Mouse (Mus musculus) limb, embryonic 14.5 days (tissue): ENCODE measurements around the gene Cacna1a. TPM values are rescaled to one million over a fixed set of nuclear protein-coding genes. Genes with fewer than 3 reads are reported as not detected.

ENCODE experiments used
- ATAC-seq: fragments of 200-750 bp; cut with Nextera tagmentation; 2 replicates; pipeline ENCODE4 v1.8.0; 2017; ENCODE audit warnings: low read depth, moderate number of reproducible peaks, moderate TSS enrichment; ENCODE audit not compliant: low FRiP score
- DNase-seq: peaks from one replicate; pipeline ENCODE4 v3.0.0-alpha.2; 2015; ENCODE audit warnings: low spot score
- H3K27ac ChIP-seq: fragments of 300-500 bp; sonication (generic); replicated peaks from 2 replicates; pipeline ENCODE4 v1.5.1; 2014; ENCODE audit warnings: low read depth, mild to moderate bottlenecking, low read length, moderate library complexity, mixed read lengths
- H3K27me3 ChIP-seq: fragments of 300-500 bp; sonication (generic); 2 replicates; pipeline ENCODE4 v1.6.1; 2014; ENCODE audit warnings: low read length, mixed read lengths; ENCODE audit not compliant: control insufficient read depth, insufficient read depth
- H3K36me3 ChIP-seq: fragments of 300-500 bp; sonication (generic); 2 replicates; pipeline ENCODE4 v1.6.1; 2014; ENCODE audit warnings: mild to moderate bottlenecking, low read length, moderate library complexity, mixed read lengths; ENCODE audit not compliant: control insufficient read depth, insufficient read depth
- H3K4me1 ChIP-seq: fragments of 300-500 bp; sonication (generic); 2 replicates; pipeline ENCODE4 v1.6.1; 2014; ENCODE audit warnings: antibody characterized with exemption, low read length, mixed read lengths; ENCODE audit not compliant: control insufficient read depth, insufficient read depth
- H3K4me2 ChIP-seq: fragments of 300-500 bp; sonication (generic); replicated peaks from 2 replicates; pipeline ENCODE4 v1.6.1; 2014; ENCODE audit warnings: low read depth, mild to moderate bottlenecking, low read length, moderate library complexity; ENCODE audit not compliant: severe bottlenecking
- H3K4me3 ChIP-seq: fragments of 300-500 bp; sonication (generic); replicated peaks from 2 replicates; pipeline ENCODE4 v1.5.1; 2014; ENCODE audit warnings: low read length
- H3K9ac ChIP-seq: fragments of 300-500 bp; sonication (generic); 2 replicates; pipeline ENCODE4 v1.6.1; 2014; ENCODE audit warnings: mild to moderate bottlenecking, low read depth, low read length, moderate library complexity; ENCODE audit not compliant: severe bottlenecking
- H3K9me3 ChIP-seq: fragments of 300-500 bp; sonication (generic); 2 replicates; pipeline ENCODE4 v1.6.1; 2016; ENCODE audit warnings: low read length; ENCODE audit not compliant: control insufficient read depth
- POLR2A ChIP-seq: fragments of 200-500 bp; IDR thresholded peaks from 2 replicates; pipeline ENCODE4 v1.8.0; 2012; ENCODE audit warnings: inconsistent platforms, mild to moderate bottlenecking, moderate library complexity, borderline replicate concordance; ENCODE audit not compliant: insufficient read depth, insufficient read length; ENCODE audit errors: extremely low read depth
- WGBS: fragments of 180-500 bp; shearing (Covaris S2); extraction: QIAGEN DNeasy Blood & Tissue Kit; methylation state at CpG from one replicate; pipeline ENCODE4 v1.1.7; 2014; 5-methylcytosine and 5-hydroxymethylcytosine counted together
- polyA plus RNA-seq, 2 experiments: library from polyadenylated mRNA; depleted of rRNA in 1 of 2; stranded (reverse) in 1 of 2; unstranded in 1 of 2; fragments of >200 nt; fragmentation: Nextera tagmentation in 1 of 2; extraction: Ambion mirVana in 1 of 2; gene quantifications; 2 replicates each; pipeline versions ENCODE4 v1.2.1 to v1.2.3; 2012 to 2014

Gene Cacna1a
- polyA plus RNA-seq, 2 experiments = 6.8 to 24.3 TPM

- DNase-seq (peak; percentile 83), ATAC-seq (peak; percentile 50)
- Histone ChIP-seq H3K36me3 (no peaks in the 10 kb centered on the region), H3K4me3 (peak overlapping the region; percentile 35), H3K4me2 (peak overlapping the region; percentile 75), H3K27me3 (no peaks in the 10 kb centered on the region), H3K9ac (peak overlapping the region; percentile 57), H3K9me3 (no peaks in the 10 kb centered on the region), H3K27ac (peak overlapping the region; percentile 97), H3K4me1 (peaks cover 50% of the 10 kb centered on the region)
- WGBS = 1% methylated on average over 14 of the region's 15 CpGs
- 0 out of 2 replicates have a peak, but pooled peaks have one; percentile 13 for TF ChIP-seq POLR2A
Measured at GRCm38 (mm10) chr8:84655336-84656190, 267.3 kb downstream of the Cacna1a start.

GRCm38 (mm10) chr8:84656191-84656525 is 267.9 kb downstream of the Cacna1a start:
- WGBS = 1% methylated on average over 10 of the region's 10 CpGs
- no peaks in the 10 kb centered on the region for H3K9me3 ChIP-seq
- H3K9ac ChIP-seq = peak overlapping the region; percentile 57
- H3K27ac ChIP-seq = peak overlapping the region; percentile 97
- no peaks in the 10 kb centered on the region for H3K36me3 ChIP-seq
- DNase-seq (peak; percentile 74), ATAC-seq (peak; percentile 60)
- H3K4me2 ChIP-seq = peak overlapping the region; percentile 75
- TF ChIP-seq POLR2A = no peak
- H3K27me3 ChIP-seq = no peaks in the 10 kb centered on the region
- H3K4me3 ChIP-seq = peak overlapping the region; percentile 35
- H3K4me1 ChIP-seq = peaks cover 55% of the 10 kb centered on the region

GRCm38 (mm10) chr8:84656641-84657126 is 268.4 kb downstream of the Cacna1a start:
- Histone ChIP-seq H3K4me3 (peak overlapping the region; percentile 35), H3K4me1 (peaks cover 55% of the 10 kb centered on the region), H3K27me3 (no peaks in the 10 kb centered on the region), H3K9me3 (no peaks in the 10 kb centered on the region), H3K9ac (peak overlapping the region; percentile 57), H3K27ac (peak overlapping the region; percentile 97), H3K4me2 (peak overlapping the region; percentile 75), H3K36me3 (no peaks in the 10 kb centered on the region)
- DNase-seq = peak; percentile 88
- peak; percentile 63 for ATAC-seq
- WGBS = 0% methylated on average over 23 of the region's 23 CpGs
- TF ChIP-seq POLR2A = no peak

GRCm38 (mm10) chr8:84657203-84657602 is 269.0 kb downstream of the Cacna1a start:
- Histone ChIP-seq H3K4me2 (peak overlapping the region; percentile 75), H3K4me3 (0 out of 2 replicates have a peak overlapping the region, but pooled peaks have one; percentile 35), H3K4me1 (peaks cover 55% of the 10 kb centered on the region), H3K27ac (peak overlapping the region; percentile 97), H3K36me3 (no peaks in the 10 kb centered on the region), H3K9me3 (no peaks in the 10 kb centered on the region), H3K9ac (peak overlapping the region; percentile 57; the same call in 1 of the 2 replicates), H3K27me3 (no peaks in the 10 kb centered on the region)
- TF ChIP-seq POLR2A = no peak
- DNase-seq = no peak
- ATAC-seq = no peak

- TF ChIP-seq POLR2A = no peak
- Histone ChIP-seq H3K27me3 (no peaks in the 10 kb centered on the region), H3K27ac (peak overlapping the region; percentile 97), H3K9me3 (no peaks in the 10 kb centered on the region), H3K9ac (no peak overlapping the region), H3K4me2 (no peak overlapping the region), H3K4me3 (no peak overlapping the region), H3K36me3 (no peaks in the 10 kb centered on the region), H3K4me1 (peaks cover 55% of the 10 kb centered on the region)
- no peak for DNase-seq
- ATAC-seq = no peak
- WGBS = 47% methylated on average over 4 of the region's 4 CpGs
Measured at GRCm38 (mm10) chr8:84657680-84658079, 269.4 kb downstream of the Cacna1a start.
